43 mouse cellular contexts compared by ENCODE assay signal in genomic region chrX:107812120-107812519, GRCm38 (mm10). TPM values are rescaled to one million over a fixed set of nuclear protein-coding genes. Genes with fewer than 3 reads are reported as not detected.
"Had no signal": no experiment of that assay in that cellular context is flagged by ENCODE, and none has a peak within 500 bp of the region (broad histone marks: within the 10 kb centered on the region; RNA-seq: fewer than 3 reads in every experiment).

No protein-coding gene starts in this region.

- H3K9ac ChIP-seq: limb, embryonic 12.5 days; limb, embryonic 13.5 days; limb, embryonic 15.5 days; liver, embryonic 12.5 days; liver, embryonic 13.5 days; liver, embryonic 14.5 days; liver, embryonic 15.5 days; liver, postnatal 0 days; lung, embryonic 14.5 days; lung, embryonic 15.5 days; midbrain, embryonic 12.5 days; midbrain, embryonic 13.5 days; midbrain, embryonic 15.5 days; neural tube, embryonic 12.5 days had no signal

- H3K27me3 ChIP-seq: limb, embryonic 12.5 days; limb, embryonic 13.5 days; limb, embryonic 15.5 days; liver, embryonic 12.5 days; liver, embryonic 13.5 days; liver, embryonic 15.5 days; lung, embryonic 15.5 days; megakaryocyte, embryonic 14.5 days; midbrain, embryonic 12.5 days; midbrain, embryonic 13.5 days; midbrain, embryonic 15.5 days; neural tube, embryonic 12.5 days had no signal

- H3K9me3 ChIP-seq: limb, embryonic 10.5 days; limb, embryonic 12.5 days; limb, embryonic 13.5 days; limb, embryonic 15.5 days; liver, embryonic 12.5 days; liver, embryonic 13.5 days; liver, embryonic 15.5 days; lung, embryonic 15.5 days; megakaryocyte, embryonic 14.5 days; midbrain, embryonic 10.5 days; midbrain, embryonic 12.5 days; midbrain, embryonic 13.5 days; midbrain, embryonic 15.5 days; neural tube, embryonic 12.5 days had no signal

- H3K27ac ChIP-seq: limb, embryonic 10.5 days; limb, embryonic 12.5 days; limb, embryonic 13.5 days; limb, embryonic 15.5 days; liver, embryonic 12.5 days; liver, embryonic 13.5 days; liver, embryonic 14.5 days; liver, embryonic 15.5 days; lung, embryonic 15.5 days; macrophage; midbrain, embryonic 10.5 days; midbrain, embryonic 12.5 days; midbrain, embryonic 13.5 days; midbrain, embryonic 15.5 days; neural tube, embryonic 12.5 days had no signal

- ATAC-seq: liver, embryonic 12.5 days; liver, postnatal 0 days; lung, postnatal 0 days; midbrain, embryonic 13.5 days; midbrain, embryonic 15.5 days; midbrain, embryonic 16.5 days had no signal

- DNase-seq: left cerebral cortex, postnatal 4 days; liver; liver, embryonic 13.5 days; liver, postnatal 0 days; lung, adult 18-20 months; lung, adult 2 months; lung, embryonic 14.5 days; lung, postnatal 10 days; lung, postnatal 14 days; lung, postnatal 36 days; lung, postnatal 4 days; midbrain, embryonic 14.5 days had no signal

- H3K36me3 ChIP-seq: limb, embryonic 10.5 days; limb, embryonic 12.5 days; limb, embryonic 13.5 days; limb, embryonic 15.5 days; liver, embryonic 13.5 days; liver, embryonic 15.5 days; lung, embryonic 15.5 days; midbrain, embryonic 10.5 days; midbrain, embryonic 12.5 days; midbrain, embryonic 15.5 days; neural tube, embryonic 12.5 days had no signal

- H3K4me2 ChIP-seq: limb, embryonic 12.5 days; limb, embryonic 13.5 days; limb, embryonic 15.5 days; liver, embryonic 11.5 days; liver, embryonic 12.5 days; liver, embryonic 13.5 days; liver, embryonic 15.5 days; lung, embryonic 14.5 days; lung, embryonic 15.5 days; midbrain, embryonic 11.5 days; midbrain, embryonic 12.5 days; midbrain, embryonic 13.5 days; midbrain, embryonic 15.5 days; neural tube, embryonic 12.5 days had no signal

- H3K4me3 ChIP-seq: limb, embryonic 10.5 days; limb, embryonic 12.5 days; limb, embryonic 13.5 days; limb, embryonic 15.5 days; liver, embryonic 12.5 days; liver, embryonic 13.5 days; liver, embryonic 15.5 days; lung, embryonic 15.5 days; megakaryocyte, embryonic 14.5 days; midbrain, embryonic 10.5 days; midbrain, embryonic 12.5 days; midbrain, embryonic 13.5 days; midbrain, embryonic 15.5 days; myocyte; neural tube, embryonic 12.5 days had no signal

- H3K4me1 ChIP-seq: limb, embryonic 10.5 days; limb, embryonic 12.5 days; limb, embryonic 13.5 days; limb, embryonic 15.5 days; liver, embryonic 12.5 days; liver, embryonic 13.5 days; lung, embryonic 15.5 days; megakaryocyte, embryonic 14.5 days; midbrain, embryonic 10.5 days; midbrain, embryonic 12.5 days; midbrain, embryonic 13.5 days; midbrain, embryonic 15.5 days; neural tube, embryonic 12.5 days had no signal

RNA-seq across cellular contexts. Expression of gene Tent5d, which starts 19.7 kb away (rescaled TPM):
- total RNA-seq: left cerebral cortex, postnatal 10 days; left cerebral cortex, postnatal 14 days; left cerebral cortex, postnatal 25 days; left cerebral cortex, postnatal 36 days; left cerebral cortex, postnatal 4 days; liver, adult 2 months; megakaryocyte, adult 5-6 weeks; megakaryocyte-erythroid progenitor cell, adult 5-6 weeks; midbrain, postnatal 0 days; monocyte, adult 5-6 weeks had no signal
- polyA plus RNA-seq: limb, embryonic 15.5 days; liver, adult 2 months; liver, embryonic 13.5 days; liver, embryonic 14.5 days; liver, embryonic 15.5 days; liver, embryonic 16.5 days; liver, postnatal 0 days; lung, adult 2 months; lung, postnatal 0 days; macrophage; midbrain, embryonic 11.5 days; midbrain, embryonic 12.5 days; midbrain, embryonic 16.5 days; myocyte; neural tube, embryonic 11.5 days; neural tube, embryonic 12.5 days had no signal
